Mouse (Mus musculus): ENCODE data around the gene Id1. TPM values are rescaled to one million over a fixed set of nuclear protein-coding genes. Genes with fewer than 3 reads are reported as not detected.

The Id1 gene
- polyA plus RNA-seq, 1 experiment from 2014 or later = 123 TPM

GRCm38 (mm10) chr2:152694708-152695107, 41.3 kb upstream of the Id1 start:
- WGBS = 33% methylated on average over 7 of the region's 7 CpGs
- H3K36me3 ChIP-seq (ENCODE audit: insufficient read depth) = peaks cover 68% of the 10 kb centered on the region
- no peaks in the 10 kb centered on the region for H3K27me3 ChIP-seq (ENCODE audit: insufficient read depth, low read length)
- no peaks in the 10 kb centered on the region for H3K9me3 ChIP-seq (ENCODE audit: low read depth, low read length)
- ATAC-seq (ENCODE audit: insufficient read depth) (peak; percentile 69), DNase-seq (peak; percentile 94)
- no peak overlapping the region for H3K4me2 ChIP-seq
- TF ChIP-seq CTCF (IDR thresholded peaks at IDR 0.05; ENCODE audit: low read depth) = no peak
- no peak overlapping the region for H3K4me3 ChIP-seq (ENCODE audit: low read depth, low read length)
- peaks cover 6% of the 10 kb centered on the region; the same call in 1 of the 2 replicates for H3K4me1 ChIP-seq (ENCODE audit: insufficient read depth)
- H3K9ac ChIP-seq = no peak overlapping the region
- peak overlapping the region; percentile 80 for H3K27ac ChIP-seq (ENCODE audit: low read depth)

DNA sequence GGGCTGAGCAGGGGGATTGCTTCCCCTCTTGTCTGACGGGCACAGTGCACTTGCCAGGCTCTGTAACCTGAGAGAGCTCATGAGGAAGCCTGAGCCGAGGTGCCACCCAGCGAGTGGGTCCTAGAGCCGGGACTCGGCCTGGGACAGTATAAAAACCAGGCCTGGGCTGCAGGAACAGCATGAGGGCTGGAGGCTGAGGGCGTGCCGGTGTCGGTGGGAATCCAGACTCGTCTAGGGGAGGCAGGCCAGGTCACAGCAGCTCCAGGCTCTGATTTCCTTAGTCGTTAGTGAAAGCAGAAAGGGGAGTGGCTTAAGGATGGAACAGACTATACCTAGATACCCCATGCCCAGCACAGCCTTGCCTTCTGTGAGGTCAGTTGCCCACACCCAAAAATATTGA, 40.0 kb upstream of the Id1 start:
- Histone ChIP-seq H3K27ac (ENCODE audit: low read depth) (peak overlapping the region; percentile 80; the same call in 1 of the 2 replicates), H3K27me3 (ENCODE audit: insufficient read depth, low read length) (no peaks in the 10 kb centered on the region), H3K9me3 (ENCODE audit: low read depth, low read length) (no peaks in the 10 kb centered on the region), H3K4me2 (no peak overlapping the region), H3K9ac (peak overlapping the region; percentile 38; the same call in 1 of the 2 replicates), H3K36me3 (ENCODE audit: insufficient read depth) (peaks cover 70% of the 10 kb centered on the region), H3K4me1 (ENCODE audit: insufficient read depth) (peaks cover 6% of the 10 kb centered on the region; the same call in 1 of the 2 replicates), H3K4me3 (ENCODE audit: low read depth, low read length) (no peak overlapping the region)
- ATAC-seq (ENCODE audit: insufficient read depth) (no peak), DNase-seq (no peak)
- no peak for TF ChIP-seq CTCF (IDR thresholded peaks at IDR 0.05; ENCODE audit: low read depth)
- WGBS = 67% methylated on average over 10 of the region's 10 CpGs

- no peak overlapping the region for H3K4me2 ChIP-seq
- H3K36me3 ChIP-seq (ENCODE audit: insufficient read depth) = peaks cover 74% of the 10 kb centered on the region
- ATAC-seq (ENCODE audit: insufficient read depth) = peak; percentile 50; the same call in 1 of the 2 replicates
- WGBS = 44% methylated on average over 20 of the region's 20 CpGs
- H3K27me3 ChIP-seq (ENCODE audit: insufficient read depth, low read length) = no peaks in the 10 kb centered on the region
- H3K4me3 ChIP-seq (ENCODE audit: low read depth, low read length) = no peak overlapping the region
- peak overlapping the region; percentile 38 for H3K9ac ChIP-seq
- peak; percentile 97 for TF ChIP-seq CTCF (IDR thresholded peaks at IDR 0.05; ENCODE audit: low read depth)
- no peaks in the 10 kb centered on the region for H3K9me3 ChIP-seq (ENCODE audit: low read depth, low read length)
- peak overlapping the region; percentile 52 for H3K27ac ChIP-seq (ENCODE audit: low read depth)
- DNase-seq = peak; percentile 97
- peaks cover 6% of the 10 kb centered on the region; the same call in 1 of the 2 replicates for H3K4me1 ChIP-seq (ENCODE audit: insufficient read depth)
Measured at GRCm38 (mm10) chr2:152696476-152697164, 39.4 kb upstream of the Id1 start.

- DNase-seq (no peak), ATAC-seq (ENCODE audit: insufficient read depth) (no peak)
- Histone ChIP-seq H3K9me3 (ENCODE audit: low read depth, low read length) (no peaks in the 10 kb centered on the region), H3K4me3 (ENCODE audit: low read depth, low read length) (no peak overlapping the region), H3K27ac (ENCODE audit: low read depth) (no peak overlapping the region), H3K4me1 (ENCODE audit: insufficient read depth) (peaks cover 6% of the 10 kb centered on the region; the same call in 1 of the 2 replicates), H3K27me3 (ENCODE audit: insufficient read depth, low read length) (no peaks in the 10 kb centered on the region), H3K36me3 (ENCODE audit: insufficient read depth) (peaks cover 98% of the 10 kb centered on the region), H3K9ac (no peak overlapping the region), H3K4me2 (no peak overlapping the region)
- WGBS = 93% methylated on average over 10 of the region's 10 CpGs
- no peak for TF ChIP-seq CTCF (IDR thresholded peaks at IDR 0.05; ENCODE audit: low read depth)
Measured at GRCm38 (mm10) chr2:152700138-152700537, 35.9 kb upstream of the Id1 start.

DNA sequence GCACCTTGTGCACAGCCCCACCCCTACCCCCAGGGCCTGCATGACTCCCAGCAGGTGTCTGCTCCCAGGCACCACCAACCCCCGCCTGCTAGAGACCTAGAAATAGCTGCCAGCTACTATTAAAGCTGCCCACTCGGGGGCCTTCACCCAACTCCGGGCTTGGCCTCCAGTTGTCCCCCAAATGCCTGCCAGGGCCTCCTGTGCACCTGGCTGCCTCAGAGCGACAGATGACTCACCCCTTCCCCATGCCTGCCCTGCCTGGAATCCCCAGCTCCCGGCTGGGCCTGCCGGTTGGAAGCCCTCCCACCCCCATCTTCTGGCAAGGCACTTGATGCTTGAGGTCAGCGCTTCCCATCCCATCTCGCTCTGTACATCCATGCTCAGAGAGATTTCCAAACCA, 35.3 kb upstream of the Id1 start:
- DNase-seq (no peak), ATAC-seq (ENCODE audit: insufficient read depth) (no peak)
- Histone ChIP-seq H3K9ac (no peak overlapping the region), H3K4me1 (ENCODE audit: insufficient read depth) (0 out of 2 replicates have a peak, but pooled peaks cover 6% of the 10 kb centered on the region), H3K27me3 (ENCODE audit: insufficient read depth, low read length) (no peaks in the 10 kb centered on the region), H3K36me3 (ENCODE audit: insufficient read depth) (peaks cover 98% of the 10 kb centered on the region), H3K4me3 (ENCODE audit: low read depth, low read length) (no peak overlapping the region), H3K27ac (ENCODE audit: low read depth) (no peak overlapping the region), H3K4me2 (no peak overlapping the region), H3K9me3 (ENCODE audit: low read depth, low read length) (no peaks in the 10 kb centered on the region)
- WGBS = 93% methylated on average over 8 of the region's 8 CpGs
- TF ChIP-seq CTCF (IDR thresholded peaks at IDR 0.05; ENCODE audit: low read depth) = no peak

GRCm38 (mm10) chr2:152703596-152704255, 32.3 kb upstream of the Id1 start:
- Histone ChIP-seq H3K36me3 (ENCODE audit: insufficient read depth) (peaks cover 77% of the 10 kb centered on the region), H3K9me3 (ENCODE audit: low read depth, low read length) (no peaks in the 10 kb centered on the region), H3K4me2 (no peak overlapping the region), H3K27me3 (ENCODE audit: insufficient read depth, low read length) (no peaks in the 10 kb centered on the region), H3K4me1 (ENCODE audit: insufficient read depth) (peaks cover 19% of the 10 kb centered on the region), H3K27ac (ENCODE audit: low read depth) (no peak overlapping the region), H3K4me3 (ENCODE audit: low read depth, low read length) (no peak overlapping the region), H3K9ac (no peak overlapping the region)
- 87% methylated on average over 21 of the region's 21 CpGs for WGBS
- no peak for ATAC-seq (ENCODE audit: insufficient read depth)
- no peak for TF ChIP-seq CTCF (IDR thresholded peaks at IDR 0.05; ENCODE audit: low read depth)
- no peak for DNase-seq

DNA sequence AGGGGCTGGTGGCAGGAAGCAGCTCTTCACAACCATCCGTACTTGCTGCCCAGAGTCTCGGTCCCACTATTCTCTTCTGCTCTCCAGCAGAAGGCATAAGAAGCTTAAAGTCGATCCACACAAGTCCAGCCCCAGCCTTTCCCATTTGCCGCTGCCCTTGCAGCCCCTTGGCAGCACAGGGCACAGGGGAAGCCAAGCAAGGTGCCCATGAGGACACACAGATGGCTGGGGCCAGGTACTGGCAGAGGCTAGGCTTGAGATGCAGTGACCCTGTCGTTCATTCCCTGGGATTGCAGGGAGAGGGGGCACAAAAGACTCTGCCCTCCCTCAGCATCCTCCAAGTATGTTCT, 31.8 kb upstream of the Id1 start:
- H3K27me3 ChIP-seq (ENCODE audit: insufficient read depth, low read length) = no peaks in the 10 kb centered on the region
- H3K4me2 ChIP-seq = no peak overlapping the region
- H3K36me3 ChIP-seq (ENCODE audit: insufficient read depth) = peaks cover 72% of the 10 kb centered on the region
- no peak for TF ChIP-seq CTCF (IDR thresholded peaks at IDR 0.05; ENCODE audit: low read depth)
- peaks cover 19% of the 10 kb centered on the region for H3K4me1 ChIP-seq (ENCODE audit: insufficient read depth)
- ATAC-seq (ENCODE audit: insufficient read depth) (no peak), DNase-seq (no peak)
- H3K27ac ChIP-seq (ENCODE audit: low read depth) = no peak overlapping the region
- H3K4me3 ChIP-seq (ENCODE audit: low read depth, low read length) = no peak overlapping the region
- H3K9ac ChIP-seq = no peak overlapping the region
- WGBS = 84% methylated on average over 5 of the region's 5 CpGs
- no peaks in the 10 kb centered on the region for H3K9me3 ChIP-seq (ENCODE audit: low read depth, low read length)
